Mouse (Mus musculus): ENCODE data around the gene Cxcr3.

Cxcr3 gene

GRCm38 (mm10) chrX:101733828-101734319 is at the start of gene Cxcr3:
Cxcr3 (minus strand) TSS chrX:101734269.
- peak; percentile 39 for DNase-seq

- peak; percentile 55 for DNase-seq
These were observed 38.0 kb upstream of the Cxcr3 start for GRCm38 (mm10) chrX:101772035-101772434.

GRCm38 (mm10) chrX:101770307-101770706 is 36.2 kb upstream of the Cxcr3 start:
- no peak for DNase-seq

- no peak for DNase-seq
These were observed 35.4 kb upstream of the Cxcr3 start for GRCm38 (mm10) chrX:101769478-101769877.

GRCm38 (mm10) chrX:101767280-101767679 is 33.2 kb upstream of the Cxcr3 start:
- no peak for DNase-seq

GRCm38 (mm10) chrX:101765111-101765510 is 31.0 kb upstream of the Cxcr3 start:
- DNase-seq, result no peak

GRCm38 (mm10) chrX:101764621-101765020 is 30.6 kb upstream of the Cxcr3 start:
- DNase-seq, result no peak

GRCm38 (mm10) chrX:101754478-101754877 is 20.4 kb upstream of the Cxcr3 start:
- DNase-seq, result peak; percentile 12

GRCm38 (mm10) chrX:101750144-101750543 is 16.1 kb upstream of the Cxcr3 start:
- DNase-seq, result no peak

GRCm38 (mm10) chrX:101741064-101741433 is 7.0 kb upstream of the Cxcr3 start:
- DNase-seq, result no peak

GRCm38 (mm10) chrX:101740335-101741063 is 6.4 kb upstream of the Cxcr3 start:
- no peak for DNase-seq

- no peak for DNase-seq
These were observed 3.1 kb upstream of the Cxcr3 start for GRCm38 (mm10) chrX:101737201-101737600.

- DNase-seq, result no peak
These were observed 912 bp upstream of the Cxcr3 start for GRCm38 (mm10) chrX:101734981-101735380.

- no peak for DNase-seq
These were observed 781 bp downstream of the Cxcr3 start for GRCm38 (mm10) chrX:101733288-101733687.

- peak; percentile 2 for DNase-seq
These were observed 1.4 kb downstream of the Cxcr3 start for GRCm38 (mm10) chrX:101732644-101733043.

GRCm38 (mm10) chrX:101730010-101730409 is 4.1 kb downstream of the Cxcr3 start:
- no peak for DNase-seq

- no peak for DNase-seq
These were observed 13.7 kb downstream of the Cxcr3 start for GRCm38 (mm10) chrX:101720401-101720800.

- DNase-seq, result no peak
These were observed 29.0 kb downstream of the Cxcr3 start for GRCm38 (mm10) chrX:101705111-101705510.

- DNase-seq, result no peak
These were observed 35.8 kb downstream of the Cxcr3 start for GRCm38 (mm10) chrX:101698232-101698631.

GRCm38 (mm10) chrX:101697537-101697936 is 36.5 kb downstream of the Cxcr3 start:
- no peak for DNase-seq

GRCm38 (mm10) chrX:101695686-101696085 is 38.4 kb downstream of the Cxcr3 start:
- DNase-seq, result no peak
